Mouse (Mus musculus): ENCODE results near the gene Prdm10. TPM values are rescaled to one million over a fixed set of nuclear protein-coding genes. Genes with fewer than 3 reads are reported as not detected.

The Prdm10 gene
- total and polyA plus RNA-seq, 2 experiments from 2014 or later, result 4.8 to 12.8 TPM

DNA sequence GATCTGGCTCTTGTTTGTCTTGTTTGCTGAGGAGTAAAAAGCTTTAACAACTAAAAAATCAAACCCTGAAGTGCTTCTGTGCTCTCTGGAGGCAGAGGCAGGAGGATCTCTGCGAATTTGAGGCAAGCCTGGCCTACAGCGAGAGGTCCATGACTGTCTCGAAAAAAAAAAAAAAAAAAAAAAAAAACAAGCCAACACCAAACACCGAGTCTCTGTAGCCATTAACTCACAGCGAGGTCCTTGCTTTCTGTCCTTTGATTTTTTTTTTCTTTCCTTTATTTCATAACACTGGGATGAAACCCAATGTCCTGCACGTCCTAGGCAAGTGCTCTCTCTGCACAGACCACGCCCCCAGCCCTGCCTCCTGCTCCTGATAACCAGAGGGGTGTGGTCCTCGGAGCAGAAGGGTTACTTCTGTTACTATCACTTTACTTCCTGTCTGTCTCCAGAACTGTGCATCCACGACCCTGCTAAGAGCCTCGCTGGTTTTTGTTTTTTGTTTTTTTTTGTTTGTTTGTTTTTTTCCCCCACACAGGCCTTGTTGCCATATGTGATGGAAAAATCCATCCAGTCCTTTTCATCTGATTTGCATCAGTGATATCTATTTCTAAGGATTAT is 28.0 kb upstream of the Prdm10 start:
- no peak overlapping the region for H3K27ac ChIP-seq
- H3K4me2 ChIP-seq (ENCODE audit: low read depth, low read length), result no peak overlapping the region
- no peak overlapping the region for H3K9ac ChIP-seq (replicated peaks; ENCODE audit: low read length)
- H3K36me3 ChIP-seq (ENCODE audit: insufficient read depth, low read length), result no peaks in the 10 kb centered on the region
- no peaks in the 10 kb centered on the region for H3K9me3 ChIP-seq (ENCODE audit: low read length)
- WGBS, result 85% methylated on average over 10 of the region's 10 CpGs
- DNase-seq (ENCODE audit: low spot score) (no peak), ATAC-seq (no peak)
- H3K4me1 ChIP-seq (ENCODE audit: insufficient read depth, low read length), result no peaks in the 10 kb centered on the region
- no peaks in the 10 kb centered on the region for H3K27me3 ChIP-seq (ENCODE audit: insufficient read depth, low read length)
- TF ChIP-seq CTCF (IDR thresholded peaks at IDR 0.05; ENCODE audit: low read depth), result no peak
- no peak overlapping the region for H3K4me3 ChIP-seq (ENCODE audit: low read length)

- H3K27ac ChIP-seq, result no peak overlapping the region
- no peak for TF ChIP-seq CTCF (IDR thresholded peaks at IDR 0.05; ENCODE audit: low read depth)
- no peaks in the 10 kb centered on the region for H3K27me3 ChIP-seq (ENCODE audit: insufficient read depth, low read length)
- H3K9me3 ChIP-seq (ENCODE audit: low read length), result no peaks in the 10 kb centered on the region
- no peak overlapping the region for H3K4me3 ChIP-seq (ENCODE audit: low read length)
- H3K9ac ChIP-seq (replicated peaks; ENCODE audit: low read length), result no peak overlapping the region
- ATAC-seq (no peak), DNase-seq (ENCODE audit: low spot score) (no peak)
- H3K4me1 ChIP-seq (ENCODE audit: insufficient read depth, low read length), result no peaks in the 10 kb centered on the region
- H3K36me3 ChIP-seq (ENCODE audit: insufficient read depth, low read length), result no peaks in the 10 kb centered on the region
- no peak overlapping the region for H3K4me2 ChIP-seq (ENCODE audit: low read depth, low read length)
- WGBS, result 61% methylated on average over 10 of the region's 10 CpGs
Observed at GRCm38 (mm10) chr9:31253311-31253734, 27.0 kb upstream of the Prdm10 start.

DNA sequence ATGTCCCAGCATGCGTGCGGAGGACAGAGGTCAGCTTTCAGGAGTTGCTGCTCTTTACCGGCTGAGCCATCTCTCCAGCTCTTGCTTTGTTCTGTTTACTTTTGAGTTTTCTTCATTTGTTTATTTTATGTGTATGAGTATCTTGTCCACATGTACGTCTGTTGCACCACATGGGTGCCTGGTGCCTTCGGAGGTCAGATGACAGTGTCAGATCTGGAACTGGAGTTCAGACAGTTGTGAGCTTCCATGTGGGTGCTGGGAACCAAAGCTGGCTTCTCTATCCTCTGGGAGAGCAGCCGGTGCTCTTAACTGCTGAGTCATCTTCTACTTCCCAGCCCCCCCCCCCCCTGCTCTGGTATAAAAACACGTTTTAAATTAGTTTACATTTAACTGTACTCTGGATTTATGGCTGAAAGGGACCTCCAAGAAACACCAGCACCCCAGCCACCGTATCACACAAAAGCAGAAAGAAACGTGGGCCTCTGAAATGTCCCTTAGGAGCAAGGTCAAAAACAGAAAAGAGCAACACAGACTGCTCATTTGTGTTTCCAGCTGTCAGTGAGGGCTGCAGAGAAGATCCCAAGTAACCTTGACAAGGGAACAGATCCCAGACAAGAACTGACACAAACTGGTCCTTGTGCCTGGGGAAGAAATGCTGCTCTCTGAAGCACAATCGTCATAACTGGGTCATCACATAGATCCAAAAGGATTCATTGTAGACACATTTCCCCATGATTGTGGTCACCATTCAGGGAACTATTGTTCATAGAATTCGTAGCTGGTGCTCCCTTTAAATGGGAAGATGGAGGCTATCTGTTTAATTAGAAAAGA is 26.3 kb upstream of the Prdm10 start:
- Histone ChIP-seq H3K9me3 (ENCODE audit: low read length) (no peaks in the 10 kb centered on the region), H3K36me3 (ENCODE audit: insufficient read depth, low read length) (no peaks in the 10 kb centered on the region), H3K4me3 (ENCODE audit: low read length) (no peak overlapping the region), H3K27me3 (ENCODE audit: insufficient read depth, low read length) (no peaks in the 10 kb centered on the region), H3K9ac (replicated peaks; ENCODE audit: low read length) (no peak overlapping the region), H3K27ac (no peak overlapping the region), H3K4me2 (ENCODE audit: low read depth, low read length) (no peak overlapping the region), H3K4me1 (ENCODE audit: insufficient read depth, low read length) (no peaks in the 10 kb centered on the region)
- 71% methylated on average over 11 of the region's 11 CpGs for WGBS
- ATAC-seq (no peak), DNase-seq (ENCODE audit: low spot score) (no peak)
- no peak for TF ChIP-seq CTCF (IDR thresholded peaks at IDR 0.05; ENCODE audit: low read depth)

GRCm38 (mm10) chr9:31254697-31255004 is 25.7 kb upstream of the Prdm10 start:
- DNase-seq (ENCODE audit: low spot score) (no peak), ATAC-seq (no peak)
- Histone ChIP-seq H3K4me2 (ENCODE audit: low read depth, low read length) (no peak overlapping the region), H3K4me1 (ENCODE audit: insufficient read depth, low read length) (no peaks in the 10 kb centered on the region), H3K9me3 (ENCODE audit: low read length) (no peaks in the 10 kb centered on the region), H3K27ac (no peak overlapping the region), H3K27me3 (ENCODE audit: insufficient read depth, low read length) (no peaks in the 10 kb centered on the region), H3K9ac (replicated peaks; ENCODE audit: low read length) (no peak overlapping the region), H3K36me3 (ENCODE audit: insufficient read depth, low read length) (no peaks in the 10 kb centered on the region), H3K4me3 (ENCODE audit: low read length) (no peak overlapping the region)
- TF ChIP-seq CTCF (IDR thresholded peaks at IDR 0.05; ENCODE audit: low read depth), result no peak
- WGBS, result 95% methylated on average over 7 of the region's 7 CpGs

DNA sequence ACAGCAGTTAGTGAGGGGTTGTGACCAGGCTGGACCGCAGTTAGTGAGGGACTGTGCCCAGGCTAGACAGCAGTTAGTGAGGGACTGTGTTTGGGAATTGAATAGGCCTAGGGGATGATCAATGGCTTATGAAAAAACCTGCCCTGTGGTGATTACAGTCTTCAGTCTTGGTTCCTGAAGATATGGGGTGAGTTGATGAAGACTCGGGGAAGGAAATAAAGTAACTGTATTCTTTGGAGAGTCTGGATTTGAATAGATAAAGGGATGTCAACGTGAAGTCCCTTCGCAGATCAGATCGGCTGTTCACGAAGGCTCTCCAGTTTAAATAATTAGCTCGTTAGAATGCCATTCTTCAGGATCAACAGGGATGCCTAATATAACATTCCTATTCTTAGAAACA is 24.4 kb upstream of the Prdm10 start:
- ATAC-seq (no peak), DNase-seq (ENCODE audit: low spot score) (no peak)
- 71% methylated on average over 7 of the region's 7 CpGs for WGBS

DNA sequence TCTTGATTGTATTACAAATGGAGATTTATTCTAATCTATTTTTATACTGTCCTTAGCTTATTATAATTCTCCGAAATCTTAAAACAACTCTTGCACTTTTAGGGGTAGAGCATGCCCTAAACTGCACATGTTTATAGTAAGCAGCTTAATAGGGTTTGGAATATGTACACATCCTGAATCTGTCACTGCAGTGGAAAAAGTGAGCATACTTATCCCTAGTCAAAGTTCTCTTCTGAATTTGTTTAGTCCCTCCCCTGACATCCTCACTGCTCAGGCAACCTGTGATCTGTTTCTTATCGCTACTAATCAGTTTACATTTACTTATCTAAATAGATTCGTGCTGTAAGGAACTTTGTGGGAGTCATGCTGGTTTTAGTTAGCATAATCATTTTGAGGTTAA is 22.1 kb upstream of the Prdm10 start:
- Histone ChIP-seq H3K4me1 (ENCODE audit: insufficient read depth, low read length) (no peaks in the 10 kb centered on the region), H3K9me3 (ENCODE audit: low read length) (no peaks in the 10 kb centered on the region), H3K36me3 (ENCODE audit: insufficient read depth, low read length) (no peaks in the 10 kb centered on the region), H3K9ac (replicated peaks; ENCODE audit: low read length) (no peak overlapping the region), H3K27me3 (ENCODE audit: insufficient read depth, low read length) (no peaks in the 10 kb centered on the region), H3K27ac (no peak overlapping the region), H3K4me3 (ENCODE audit: low read length) (no peak overlapping the region), H3K4me2 (ENCODE audit: low read depth, low read length) (no peak overlapping the region)
- no peak for DNase-seq (ENCODE audit: low spot score)
- WGBS, result 80% methylated on average over 3 of the region's 3 CpGs
- TF ChIP-seq CTCF (IDR thresholded peaks at IDR 0.05; ENCODE audit: low read depth), result no peak
- no peak for ATAC-seq

More for the DNA sequence above, 24.4 kb upstream of the Prdm10 start:
- H3K27me3 ChIP-seq (ENCODE audit: insufficient read depth, low read length), result no peaks in the 10 kb centered on the region
- H3K4me3 ChIP-seq (ENCODE audit: low read length), result no peak overlapping the region
- H3K9me3 ChIP-seq (ENCODE audit: low read length), result no peaks in the 10 kb centered on the region
- H3K27ac ChIP-seq, result no peak overlapping the region
- H3K36me3 ChIP-seq (ENCODE audit: insufficient read depth, low read length), result no peaks in the 10 kb centered on the region
- no peak overlapping the region for H3K4me2 ChIP-seq (ENCODE audit: low read depth, low read length)
- H3K9ac ChIP-seq (replicated peaks; ENCODE audit: low read length), result no peak overlapping the region
- no peak for TF ChIP-seq CTCF (IDR thresholded peaks at IDR 0.05; ENCODE audit: low read depth)
- no peaks in the 10 kb centered on the region for H3K4me1 ChIP-seq (ENCODE audit: insufficient read depth, low read length)

- no peaks in the 10 kb centered on the region for H3K4me1 ChIP-seq (ENCODE audit: insufficient read depth, low read length)
- no peak overlapping the region for H3K4me3 ChIP-seq (ENCODE audit: low read length)
- H3K27me3 ChIP-seq (ENCODE audit: insufficient read depth, low read length), result no peaks in the 10 kb centered on the region
- H3K27ac ChIP-seq, result no peak overlapping the region
- WGBS, result 52% methylated on average over 4 of the region's 4 CpGs
- ATAC-seq, result no peak
- no peaks in the 10 kb centered on the region for H3K36me3 ChIP-seq (ENCODE audit: insufficient read depth, low read length)
- H3K9ac ChIP-seq (replicated peaks; ENCODE audit: low read length), result no peak overlapping the region
- no peak overlapping the region for H3K4me2 ChIP-seq (ENCODE audit: low read depth, low read length)
- no peak for TF ChIP-seq CTCF (IDR thresholded peaks at IDR 0.05; ENCODE audit: low read depth)
- H3K9me3 ChIP-seq (ENCODE audit: low read length), result no peaks in the 10 kb centered on the region
- DNase-seq (ENCODE audit: low spot score), result no peak
Observed at GRCm38 (mm10) chr9:31260219-31260618, 20.1 kb upstream of the Prdm10 start.
